Mouse (Mus musculus) liver, embryonic 14.5 days (tissue): ENCODE results near the gene Plppr4.

Experiments
- CTCF ChIP-seq: IDR thresholded peaks from 2 replicates; pipeline ENCODE4 v1.5.1; 2016; ENCODE audit warnings: antibody characterized with exemption, low read depth, control low read depth
- EP300 ChIP-seq: IDR thresholded peaks from 2 replicates; pipeline ENCODE4 v1.6.1; 2016; ENCODE audit warnings: antibody characterized with exemption, low read depth

DNA sequence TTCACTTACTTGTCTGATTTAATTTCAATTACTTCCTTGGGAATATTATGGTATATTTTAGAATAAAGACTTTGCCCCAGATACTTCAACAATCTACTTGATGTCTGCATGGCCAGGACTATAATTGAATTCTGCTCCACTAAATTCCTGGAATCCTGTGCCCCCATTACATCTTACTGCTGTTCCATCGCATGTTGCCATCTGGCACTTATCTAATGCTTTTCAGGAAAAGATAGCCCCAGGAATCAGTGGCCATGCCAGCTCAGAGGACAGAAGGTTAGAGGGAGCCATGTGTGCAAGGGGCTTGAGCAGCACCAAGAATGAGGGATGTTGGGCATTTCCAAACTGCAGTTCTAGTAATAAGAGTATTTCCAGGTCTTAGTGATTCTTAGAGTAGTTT is 14.3 kb downstream of the Plppr4 start:
- no peak for TF ChIP-seq EP300
- no peak for TF ChIP-seq CTCF
